Mouse (Mus musculus): ENCODE results near the gene Ptger1.

- TF ChIP-seq TAL1 (IDR thresholded peaks at IDR 0.05; ENCODE audit: low read length): no peak
- TF ChIP-seq GATA1 (IDR thresholded peaks at IDR 0.05; ENCODE audit: low read length): no peak
Measured at GRCm38 (mm10) chr8:83662421-83662826, 4.1 kb upstream of the Ptger1 start.
